Mouse (Mus musculus) midbrain, embryonic 15.5 days (tissue): ENCODE measurements at regions not wholly inside any gene's neighbourhood (a gene's known extent, or its start where the extent isn't known, plus 50 kb on each side); places are given as distances from the start of the nearest gene placed in this dataset.
A peak's percentile ranks its signal among the peaks of the same experiment; 100 is the strongest.

Source experiments
- ATAC-seq: fragments of 200-750 bp; cut with Nextera tagmentation; replicated peaks from 2 replicates; pipeline ENCODE4 v1.8.0; 2017; ENCODE audit warnings: moderate TSS enrichment
- H3K27ac ChIP-seq: fragments of 300-500 bp; sonication (generic); 2 replicates; pipeline ENCODE4 v1.5.1; 2015; ENCODE audit warnings: mild to moderate bottlenecking, inconsistent platforms
- H3K27me3 ChIP-seq: fragments of 300-500 bp; sonication (generic); replicated peaks from 2 replicates; pipeline ENCODE4 v1.6.1; 2015; ENCODE audit warnings: inconsistent platforms
- H3K36me3 ChIP-seq: fragments of 300-500 bp; sonication (generic); replicated peaks from 2 replicates; pipeline ENCODE4 v1.6.1; 2015; ENCODE audit warnings: inconsistent platforms
- H3K4me1 ChIP-seq: fragments of 300-500 bp; sonication (generic); 2 replicates; pipeline ENCODE4 v1.6.1; 2015; ENCODE audit warnings: inconsistent platforms
- H3K4me2 ChIP-seq: fragments of 300-500 bp; sonication (generic); 2 replicates; pipeline ENCODE4 v1.6.1; 2015; ENCODE audit warnings: inconsistent platforms, mild to moderate bottlenecking, moderate library complexity
- H3K4me3 ChIP-seq: fragments of 300-500 bp; sonication (generic); 2 replicates; pipeline ENCODE4 v1.5.1; 2015; ENCODE audit warnings: mild to moderate bottlenecking, inconsistent platforms
- H3K9ac ChIP-seq: fragments of 300-500 bp; sonication (generic); 2 replicates; pipeline ENCODE4 v1.6.1; 2015; ENCODE audit warnings: mild to moderate bottlenecking, inconsistent platforms
- H3K9me3 ChIP-seq: fragments of 300-500 bp; sonication (generic); 2 replicates; pipeline ENCODE4 v1.6.1; 2016; ENCODE audit warnings: inconsistent platforms
- WGBS: fragments of 180-500 bp; shearing (Covaris S2); methylation state at CpG from one replicate; pipeline ENCODE4 v1.1.7; 2015; ENCODE audit warnings: mixed read lengths; 5-methylcytosine and 5-hydroxymethylcytosine counted together

- Histone ChIP-seq H3K4me2 (peak overlapping the region; percentile 60), H3K36me3 (no peaks in the 10 kb centered on the region), H3K4me3 (peak overlapping the region; percentile 37), H3K27me3 (no peaks in the 10 kb centered on the region), H3K4me1 (peaks cover 46% of the 10 kb centered on the region), H3K27ac (peak overlapping the region; percentile 99), H3K9ac (peak overlapping the region; percentile 64), H3K9me3 (no peaks in the 10 kb centered on the region)
- ATAC-seq, result no peak
- WGBS, result 40% methylated on average over 1 of the region's 1 CpGs
Measured at GRCm38 (mm10) chr9:41379283-41379682, 217.8 kb upstream of the Ubash3b start.

- H3K4me3 ChIP-seq, result peak overlapping the region; percentile 37
- WGBS, result 4% methylated on average over 10 of the region's 10 CpGs
- H3K27ac ChIP-seq, result peak overlapping the region; percentile 99
- H3K9ac ChIP-seq, result peak overlapping the region; percentile 64
- ATAC-seq, result peak; percentile 31
- H3K9me3 ChIP-seq, result no peaks in the 10 kb centered on the region
- H3K27me3 ChIP-seq, result no peaks in the 10 kb centered on the region
- H3K4me1 ChIP-seq, result peaks cover 50% of the 10 kb centered on the region
- H3K4me2 ChIP-seq, result peak overlapping the region; percentile 60
- H3K36me3 ChIP-seq, result no peaks in the 10 kb centered on the region
Measured at GRCm38 (mm10) chr9:41378627-41379231, 217.2 kb upstream of the Ubash3b start.

GRCm38 (mm10) chr9:41377701-41378626 is 216.5 kb upstream of the Ubash3b start:
- Histone ChIP-seq H3K9ac (peak overlapping the region; percentile 64), H3K27me3 (no peaks in the 10 kb centered on the region), H3K4me3 (peak overlapping the region; percentile 37), H3K27ac (peak overlapping the region; percentile 99), H3K4me1 (peaks cover 53% of the 10 kb centered on the region), H3K4me2 (peak overlapping the region; percentile 60), H3K36me3 (no peaks in the 10 kb centered on the region), H3K9me3 (no peaks in the 10 kb centered on the region)
- WGBS, result 8% methylated on average over 18 of the region's 18 CpGs
- ATAC-seq, result peak; percentile 65

- peak; percentile 44 for ATAC-seq
- peaks cover 52% of the 10 kb centered on the region for H3K4me1 ChIP-seq
- no peaks in the 10 kb centered on the region for H3K27me3 ChIP-seq
- H3K9ac ChIP-seq, result peak overlapping the region; percentile 64
- peak overlapping the region; percentile 37 for H3K4me3 ChIP-seq
- WGBS, result 5% methylated on average over 8 of the region's 8 CpGs
- H3K9me3 ChIP-seq, result no peaks in the 10 kb centered on the region
- peak overlapping the region; percentile 99 for H3K27ac ChIP-seq
- peak overlapping the region; percentile 60 for H3K4me2 ChIP-seq
- no peaks in the 10 kb centered on the region for H3K36me3 ChIP-seq
Measured at GRCm38 (mm10) chr9:41376948-41377700, 215.6 kb upstream of the Ubash3b start.

GRCm38 (mm10) chr9:41375984-41376651 is 214.6 kb upstream of the Ubash3b start:
- peaks cover 44% of the 10 kb centered on the region for H3K4me1 ChIP-seq
- H3K27ac ChIP-seq, result peak overlapping the region; percentile 99
- H3K9ac ChIP-seq, result peak overlapping the region; percentile 64
- H3K27me3 ChIP-seq, result no peaks in the 10 kb centered on the region
- peak overlapping the region; percentile 60 for H3K4me2 ChIP-seq
- no peaks in the 10 kb centered on the region for H3K9me3 ChIP-seq
- under 1% methylated on average over 24 of the region's 24 CpGs for WGBS
- peak overlapping the region; percentile 37 for H3K4me3 ChIP-seq
- no peaks in the 10 kb centered on the region for H3K36me3 ChIP-seq
- peak; percentile 53 for ATAC-seq

- Histone ChIP-seq H3K4me3 (no peak overlapping the region), H3K9ac (peak overlapping the region; percentile 4; the same call in 1 of the 2 replicates), H3K27me3 (no peaks in the 10 kb centered on the region), H3K36me3 (no peaks in the 10 kb centered on the region), H3K27ac (peak overlapping the region; percentile 99), H3K4me1 (peaks cover 37% of the 10 kb centered on the region), H3K9me3 (no peaks in the 10 kb centered on the region), H3K4me2 (peak overlapping the region; percentile 26)
- WGBS, result 12% methylated on average over 14 of the region's 14 CpGs
- no peak for ATAC-seq
Measured at GRCm38 (mm10) chr9:41374591-41375481, 213.3 kb upstream of the Ubash3b start.

GRCm38 (mm10) chr9:41366405-41366804 is 204.9 kb upstream of the Ubash3b start:
- H3K4me1 ChIP-seq, result peaks cover 5% of the 10 kb centered on the region
- no peak overlapping the region for H3K4me3 ChIP-seq
- H3K4me2 ChIP-seq, result no peak overlapping the region
- no peaks in the 10 kb centered on the region for H3K27me3 ChIP-seq
- no peak for ATAC-seq
- H3K27ac ChIP-seq, result no peak overlapping the region
- no peaks in the 10 kb centered on the region for H3K36me3 ChIP-seq
- no peak overlapping the region for H3K9ac ChIP-seq
- 20% methylated on average over 3 of the region's 3 CpGs for WGBS
- H3K9me3 ChIP-seq, result no peaks in the 10 kb centered on the region

GRCm38 (mm10) chr9:41365251-41365650 is 203.8 kb upstream of the Ubash3b start:
- 7% methylated on average over 5 of the region's 5 CpGs for WGBS

GRCm38 (mm10) chr9:41364442-41365250 is 203.1 kb upstream of the Ubash3b start:
- H3K27ac ChIP-seq, result peak overlapping the region; percentile 49; the same call in 1 of the 2 replicates
- no peak overlapping the region for H3K4me2 ChIP-seq

More at GRCm38 (mm10) chr9:41365251-41365650, 203.8 kb upstream of the Ubash3b start:
- Histone ChIP-seq H3K4me2 (no peak overlapping the region), H3K27me3 (no peaks in the 10 kb centered on the region), H3K4me3 (no peak overlapping the region), H3K4me1 (peaks cover 5% of the 10 kb centered on the region), H3K27ac (peak overlapping the region; percentile 49; the same call in 1 of the 2 replicates), H3K9ac (no peak overlapping the region), H3K36me3 (no peaks in the 10 kb centered on the region), H3K9me3 (no peaks in the 10 kb centered on the region)
- ATAC-seq, result 0 out of 2 replicates have a peak, but pooled peaks have one; percentile 56

GRCm38 (mm10) chr9:41360356-41360755 is 198.9 kb upstream of the Ubash3b start:
- 75% methylated on average over 5 of the region's 5 CpGs for WGBS
- no peaks in the 10 kb centered on the region for H3K27me3 ChIP-seq
- H3K36me3 ChIP-seq, result no peaks in the 10 kb centered on the region
- no peak for ATAC-seq
- no peak overlapping the region for H3K27ac ChIP-seq
- no peak overlapping the region for H3K4me2 ChIP-seq
- H3K4me1 ChIP-seq, result peaks cover 4% of the 10 kb centered on the region
- H3K9ac ChIP-seq, result no peak overlapping the region
- H3K9me3 ChIP-seq, result no peaks in the 10 kb centered on the region
- H3K4me3 ChIP-seq, result no peak overlapping the region

More at GRCm38 (mm10) chr9:41364442-41365250, 203.1 kb upstream of the Ubash3b start:
- H3K27me3 ChIP-seq, result no peaks in the 10 kb centered on the region
- H3K9me3 ChIP-seq, result no peaks in the 10 kb centered on the region
- H3K9ac ChIP-seq, result no peak overlapping the region
- H3K4me3 ChIP-seq, result no peak overlapping the region
- WGBS, result 32% methylated on average over 6 of the region's 6 CpGs
- H3K4me1 ChIP-seq, result peaks cover 5% of the 10 kb centered on the region
- no peaks in the 10 kb centered on the region for H3K36me3 ChIP-seq
- ATAC-seq, result no peak
